Comparison of ENCODE assay signal across 8 mouse cellular contexts in genomic region chr10:80578131-80578750, GRCm38 (mm10). TPM values are rescaled to one million over a fixed set of nuclear protein-coding genes. Genes with fewer than 3 reads are reported as not detected.
DNase-seq lines count a peak whose midpoint lies in the region; ATAC-seq and TF ChIP-seq lines count a peak whose summit lies in the region.

No protein-coding gene starts in this region.

- H3K4me2 ChIP-seq in forebrain, embryonic 16.5 days (ENCODE audit: low read length), result peak overlapping the region; percentile 87

- ATAC-seq in Patski, result peak; percentile 19
- ATAC-seq in forebrain, embryonic 16.5 days, result peak; percentile 9; the same call in 1 of the 2 replicates
- ATAC-seq in hematopoietic stem cell, adult 5-6 weeks (replicated peaks in 1 of 2; ENCODE audit: insufficient read depth in 1 of 2, low FRiP score in 2 of 2, low TSS enrichment in 1 of 2, low read depth in 1 of 2, poor library complexity in 2 of 2, severe bottlenecking in 2 of 2), result peak; percentile 65 to 75
- ATAC-seq in megakaryocyte, adult 5-6 weeks (ENCODE audit: poor library complexity, severe bottlenecking), result peak; percentile 66

- CTCF ChIA-PET in Patski (lab: Charles Lee), result interaction anchor here (0.5 to 2.6 kb wide), 21 partner anchors 8 to 176 kb away, joined by 3 to 21 read pairs (median 4); partner anchors contain the start of genes Abhd17a, Mknk2 and Rexo1

- H3K9ac ChIP-seq in forebrain, embryonic 16.5 days (replicated peaks; ENCODE audit: low read depth, low read length), result peak overlapping the region; percentile 65

- peak overlapping the region; percentile 89 for H3K27ac ChIP-seq in forebrain, embryonic 16.5 days (ENCODE audit: low read length)

- in situ Hi-C loops in Patski (cut with MboI; ENCODE audit: low pct_unique_long_range_greater_than_20kb), result loop anchor here (5.0 kb wide), 1 partner anchor 109 kb away; no protein-coding TSS in a partner anchor

- H3K4me1 ChIP-seq in forebrain, embryonic 16.5 days (replicated peaks; ENCODE audit: control insufficient read depth, insufficient read depth, low read length), result peaks cover 39% of the 10 kb centered on the region

- no peak for DNase-seq in Patski (ENCODE audit: low read depth, low spot score)
- DNase-seq in cerebellum, adult 8-10 months, result peak; percentile 71
- peak; percentile 44 to 59 for DNase-seq in layer of hippocampus, postnatal 25 days (ENCODE audit: extremely low spot score in 1 of 2, low spot score in 1 of 2)
- peak; percentile 81 to 86 for DNase-seq in right cerebral cortex, postnatal 10 days (ENCODE audit: low spot score in 2 of 2)
- DNase-seq in urinary bladder, postnatal 36 days (ENCODE audit: low spot score in 2 of 2), result peak; percentile 78 to 84

- no peak for TF ChIP-seq CTCF in Patski (IDR thresholded peaks at IDR 0.05)

- H3K27me3 ChIP-seq in Patski, result no peaks in the 10 kb centered on the region
- no peaks in the 10 kb centered on the region for H3K27me3 ChIP-seq in forebrain, embryonic 16.5 days (replicated peaks; ENCODE audit: control insufficient read depth, insufficient read depth, low read length)

- peak overlapping the region; percentile 70 for H3K4me3 ChIP-seq in forebrain, embryonic 16.5 days (replicated peaks; ENCODE audit: low read length)

- POLR2A ChIA-PET in Patski (lab: Charles Lee), result interaction anchor here (0.6 to 1.2 kb wide), 4 partner anchors 11 to 110 kb away, joined by 3 to 5 read pairs (median 4); partner anchors contain the start of genes Abhd17a, Mknk2 and Rexo1

- H3K9me3 ChIP-seq in forebrain, embryonic 16.5 days (ENCODE audit: control insufficient read depth, low read length), result no peaks in the 10 kb centered on the region

- H3K36me3 ChIP-seq in forebrain, embryonic 16.5 days (ENCODE audit: control insufficient read depth, insufficient read depth), result no peaks in the 10 kb centered on the region

- WGBS in forebrain, embryonic 16.5 days, result under 1% methylated on average over 29 of the region's 29 CpGs

RNA-seq across cellular contexts. Expression of gene Klf16, which starts 1.1 kb away (rescaled TPM):
- polyA plus RNA-seq in Patski (2021), result 18.7 TPM
- polyA plus RNA-seq in forebrain, embryonic 16.5 days (2015; fragmentation: Nextera tagmentation; extraction: Ambion mirVana), result 9.2 and 10.1 TPM in 2 replicates
- total RNA-seq in hematopoietic stem cell, adult 5-6 weeks (2017), result 5.3 and 9.9 TPM in 2 replicates
- 10 to 100 TPM; 57.3 to 57.6 TPM for total RNA-seq in layer of hippocampus, postnatal 25 days (2021)
- 2.6 and 3.3 TPM in 2 replicates for total RNA-seq in megakaryocyte, adult 5-6 weeks (2015)
- 3.9 and 5.3 TPM in 2 replicates for total RNA-seq in megakaryocyte, adult 5-6 weeks (2017)

RNA-seq across cellular contexts. Expression of gene Abhd17a, which starts 11.9 kb away (rescaled TPM):
- 74.3 TPM for polyA plus RNA-seq in Patski (2021)
- 92.2 and 93.1 TPM in 2 replicates for polyA plus RNA-seq in forebrain, embryonic 16.5 days (2015; fragmentation: Nextera tagmentation; extraction: Ambion mirVana)
- 16.3 and 20.9 TPM in 2 replicates for total RNA-seq in hematopoietic stem cell, adult 5-6 weeks (2017)
- 100 to 1,000 TPM; 184 to 192 TPM for total RNA-seq in layer of hippocampus, postnatal 25 days (2021)
- 64.8 and 82.1 TPM in 2 replicates for total RNA-seq in megakaryocyte, adult 5-6 weeks (2015)
- 21.7 and 31.6 TPM in 2 replicates for total RNA-seq in megakaryocyte, adult 5-6 weeks (2017)

RNA-seq across cellular contexts. Expression of gene Rexo1, which starts 16.9 kb away (rescaled TPM):
- 32.2 TPM for polyA plus RNA-seq in Patski (2021)
- polyA plus RNA-seq in forebrain, embryonic 16.5 days (2015; fragmentation: Nextera tagmentation; extraction: Ambion mirVana), result 28.1 and 30.3 TPM in 2 replicates
- total RNA-seq in hematopoietic stem cell, adult 5-6 weeks (2017), result 13.9 and 19.2 TPM in 2 replicates
- 10 to 100 TPM; 45.2 to 54.6 TPM for total RNA-seq in layer of hippocampus, postnatal 25 days (2021)
- 35.9 and 41.5 TPM in 2 replicates for total RNA-seq in megakaryocyte, adult 5-6 weeks (2015)
- total RNA-seq in megakaryocyte, adult 5-6 weeks (2017), result 19.4 and 19.9 TPM in 2 replicates

RNA-seq across cellular contexts. Expression of gene Scamp4, which starts 24.4 kb away (rescaled TPM):
- polyA plus RNA-seq in Patski (2021), result 76.6 TPM
- 69.9 and 77.2 TPM in 2 replicates for polyA plus RNA-seq in forebrain, embryonic 16.5 days (2015; fragmentation: Nextera tagmentation; extraction: Ambion mirVana)
- 7.4 and 9.6 TPM in 2 replicates for total RNA-seq in hematopoietic stem cell, adult 5-6 weeks (2017)
- 10 to 100 TPM; 44.1 to 45.5 TPM for total RNA-seq in layer of hippocampus, postnatal 25 days (2021)
- 16.9 and 22.3 TPM in 2 replicates for total RNA-seq in megakaryocyte, adult 5-6 weeks (2015)
- 4.8 and 11.4 TPM in 2 replicates for total RNA-seq in megakaryocyte, adult 5-6 weeks (2017)

RNA-seq across cellular contexts. Expression of gene Adat3, which starts 24.4 kb away (rescaled TPM):
- polyA plus RNA-seq in Patski (2021), result 4.7 TPM
- 6.4 and 6.7 TPM in 2 replicates for polyA plus RNA-seq in forebrain, embryonic 16.5 days (2015; fragmentation: Nextera tagmentation; extraction: Ambion mirVana)
- 0.94 TPM in 1 of 2 replicates, not detected in the other for total RNA-seq in hematopoietic stem cell, adult 5-6 weeks (2017)
- total RNA-seq in layer of hippocampus, postnatal 25 days (2021), result 1 to 10 TPM; 1.7 to 1.8 TPM
- total RNA-seq in megakaryocyte, adult 5-6 weeks (2015), result 0.91 and 1.1 TPM in 2 replicates
- 3.8 TPM in 1 of 2 replicates, not detected in the other for total RNA-seq in megakaryocyte, adult 5-6 weeks (2017)

Comparison
In these comparisons a context has a peak if more than half of its experiments do, and no peak if none do; other contexts are left out.
1. ATAC-seq: peak in every context shown above with its lines; median percentile 70 in hematopoietic stem cell, adult 5-6 weeks; 66 in megakaryocyte, adult 5-6 weeks; 19 in Patski; 9 in forebrain, embryonic 16.5 days.